Mouse (Mus musculus): ENCODE data around the gene Pear1. TPM values are rescaled to one million over a fixed set of nuclear protein-coding genes. Genes with fewer than 3 reads are reported as not detected.

Pear1 gene
- polyA plus RNA-seq, 1 experiment from 2014 or later: 13.1 TPM

DNA sequence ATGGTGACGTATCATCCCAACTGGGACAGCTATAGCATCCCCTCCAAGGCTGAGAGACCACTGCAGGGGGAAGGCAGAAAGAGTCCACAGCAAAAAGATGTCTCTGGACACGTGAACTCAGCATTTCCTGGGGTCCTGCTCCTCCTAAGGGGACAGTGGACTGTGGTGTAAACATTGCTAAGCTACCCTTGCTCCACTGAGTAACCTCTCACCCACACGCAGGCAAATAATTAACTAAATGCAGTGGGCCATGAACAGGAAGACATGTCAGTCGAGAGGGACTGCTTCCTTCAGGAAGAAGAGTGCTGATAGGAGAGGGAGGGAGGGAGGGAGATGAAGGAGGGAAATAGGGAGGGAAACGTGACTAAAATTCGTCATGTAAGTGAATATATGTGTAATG lies 53.0 kb downstream of the Pear1 start:
- WGBS: 44% methylated on average over 6 of the region's 6 CpGs
- Histone ChIP-seq H3K36me3 (no peaks in the 10 kb centered on the region), H3K9ac (no peak overlapping the region), H3K4me1 (replicated peaks) (peaks cover 27% of the 10 kb centered on the region), H3K4me2 (no peak overlapping the region), H3K27ac (replicated peaks) (no peak overlapping the region), H3K4me3 (no peak overlapping the region), H3K27me3 (peaks cover 43% of the 10 kb centered on the region), H3K9me3 (no peaks in the 10 kb centered on the region)
- no peak for ATAC-seq (ENCODE audit: low read depth)

DNA sequence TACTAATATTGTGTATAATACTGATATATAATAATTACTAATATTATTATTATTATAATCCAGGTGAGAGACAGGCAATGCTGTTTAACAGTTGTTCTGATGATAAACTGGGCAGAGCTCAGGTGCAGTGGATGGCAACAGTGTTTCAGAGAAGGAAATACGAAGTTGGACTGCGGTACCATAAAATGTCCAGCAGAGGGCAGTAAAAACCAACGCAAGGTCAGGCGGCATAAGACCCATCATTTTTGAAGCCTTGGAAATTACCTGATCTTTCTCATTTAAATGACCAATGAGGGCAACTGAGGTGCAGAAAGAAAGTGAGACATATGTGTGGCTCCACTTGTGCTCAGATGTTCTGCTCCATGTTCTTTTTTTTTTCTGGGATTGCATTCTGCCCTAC lies 53.8 kb downstream of the Pear1 start:
- no peaks in the 10 kb centered on the region for H3K36me3 ChIP-seq
- peaks cover 50% of the 10 kb centered on the region for H3K27me3 ChIP-seq

DNA sequence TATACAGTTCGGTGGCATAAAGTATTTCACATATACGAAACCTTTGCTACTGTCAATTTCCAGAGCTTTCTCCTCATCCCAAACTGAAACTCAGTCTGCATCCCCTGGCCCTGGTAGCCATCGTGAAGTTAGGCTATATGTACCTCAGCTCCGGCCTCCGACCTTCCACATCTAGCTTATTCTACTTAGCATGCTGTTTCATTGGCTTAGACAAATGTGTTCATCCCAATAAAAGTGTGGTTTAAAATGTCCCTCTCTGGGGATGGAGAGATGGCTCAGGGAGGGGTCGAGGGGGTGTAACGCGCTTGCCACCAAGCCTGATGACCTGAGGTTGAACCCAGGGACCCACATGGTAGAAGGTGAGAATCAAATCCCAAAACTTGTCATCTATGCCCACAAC lies 54.6 kb downstream of the Pear1 start:
- Histone ChIP-seq H3K9ac (no peak overlapping the region), H3K4me2 (no peak overlapping the region), H3K36me3 (no peaks in the 10 kb centered on the region), H3K27ac (replicated peaks) (no peak overlapping the region), H3K9me3 (no peaks in the 10 kb centered on the region), H3K27me3 (peaks cover 57% of the 10 kb centered on the region), H3K4me3 (no peak overlapping the region), H3K4me1 (replicated peaks) (peaks cover 29% of the 10 kb centered on the region)
- ATAC-seq (ENCODE audit: low read depth): no peak
- 77% methylated on average over 8 of the region's 8 CpGs for WGBS

More for the DNA sequence above, 53.8 kb downstream of the Pear1 start:
- Histone ChIP-seq H3K27ac (replicated peaks) (no peak overlapping the region), H3K4me2 (no peak overlapping the region), H3K9me3 (no peaks in the 10 kb centered on the region), H3K4me1 (replicated peaks) (peaks cover 22% of the 10 kb centered on the region), H3K4me3 (no peak overlapping the region), H3K9ac (no peak overlapping the region)
- 0% methylated on average over 4 of the region's 4 CpGs for WGBS
- no peak for ATAC-seq (ENCODE audit: low read depth)

DNA sequence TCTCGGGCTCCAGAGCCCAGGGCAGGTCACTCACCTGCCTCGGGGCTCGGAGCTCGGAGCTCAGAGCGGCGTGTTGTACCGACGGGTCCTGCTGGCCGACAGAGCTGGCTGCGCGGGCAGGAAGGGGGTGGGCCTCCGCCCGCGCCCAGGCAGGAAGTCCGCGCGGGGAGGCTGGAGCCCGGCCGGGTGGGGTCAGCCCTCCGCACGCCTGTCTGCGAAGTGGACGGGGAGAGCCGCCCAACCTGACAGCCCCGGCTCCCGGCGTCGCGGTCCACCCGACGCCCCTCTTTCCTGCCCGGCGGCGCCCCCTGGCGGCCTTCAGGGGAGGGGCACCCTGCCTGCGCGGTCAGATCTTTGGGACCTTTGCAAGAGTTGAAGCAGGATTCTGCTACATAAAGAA lies 55.3 kb downstream of the Pear1 start:
- H3K27ac ChIP-seq (replicated peaks): peak overlapping the region; percentile 46
- ATAC-seq (ENCODE audit: low read depth): no peak
- WGBS: 1% methylated on average over 36 of the region's 37 CpGs
- peak overlapping the region; percentile 61 for H3K9ac ChIP-seq
- H3K27me3 ChIP-seq: peaks cover 59% of the 10 kb centered on the region
- H3K4me3 ChIP-seq: peak overlapping the region; percentile 36
- no peaks in the 10 kb centered on the region for H3K36me3 ChIP-seq
- H3K4me1 ChIP-seq (replicated peaks): peaks cover 34% of the 10 kb centered on the region
- no peaks in the 10 kb centered on the region for H3K9me3 ChIP-seq
- peak overlapping the region; percentile 49 for H3K4me2 ChIP-seq

DNA sequence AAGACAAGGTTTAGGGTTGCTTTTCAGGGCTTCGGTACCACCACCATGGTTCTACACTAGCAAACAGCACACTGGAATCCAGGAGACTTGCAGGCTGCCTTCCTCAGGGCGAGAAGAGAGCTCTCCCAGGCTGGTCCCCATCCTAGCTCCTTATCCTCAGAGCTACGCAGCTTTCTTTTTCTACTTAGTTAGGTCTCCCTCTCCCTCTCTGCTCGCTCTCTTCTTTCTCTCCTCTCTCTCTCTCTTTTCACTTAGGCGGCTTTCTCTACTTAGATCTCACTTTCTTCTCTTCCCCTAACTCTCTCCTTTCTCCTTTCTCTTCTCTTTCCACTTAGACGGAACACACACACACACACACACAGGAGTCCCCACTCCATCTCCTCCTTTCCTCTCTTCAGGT lies 55.7 kb downstream of the Pear1 start:
- Histone ChIP-seq H3K4me2 (peak overlapping the region; percentile 49), H3K27me3 (peaks cover 59% of the 10 kb centered on the region), H3K9me3 (no peaks in the 10 kb centered on the region), H3K4me3 (peak overlapping the region; percentile 36), H3K27ac (replicated peaks) (peak overlapping the region; percentile 46), H3K9ac (peak overlapping the region; percentile 61), H3K36me3 (no peaks in the 10 kb centered on the region), H3K4me1 (replicated peaks) (peaks cover 38% of the 10 kb centered on the region)
- WGBS: 52% methylated on average over 6 of the region's 6 CpGs
- ATAC-seq (ENCODE audit: low read depth): no peak

DNA sequence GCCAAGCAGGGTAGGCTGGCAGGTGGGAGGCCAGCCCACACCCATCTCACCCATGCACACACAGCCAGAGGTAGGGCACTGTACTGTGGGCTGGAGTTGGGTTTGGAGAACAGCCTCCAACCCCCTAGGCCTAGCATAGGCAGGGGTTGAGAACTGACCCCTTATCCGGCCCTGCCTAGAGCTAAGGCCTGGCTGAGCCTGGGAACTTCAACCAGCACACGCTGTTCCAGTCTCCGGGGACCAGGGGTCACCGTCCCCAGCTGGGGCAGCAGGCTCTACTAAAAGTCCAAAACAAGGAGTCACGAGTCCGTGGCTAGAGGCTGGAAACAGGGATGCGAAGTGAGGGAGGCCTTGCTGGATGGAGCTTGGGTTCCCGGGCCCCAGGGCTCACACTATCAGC lies 56.3 kb downstream of the Pear1 start:
- peaks cover 40% of the 10 kb centered on the region for H3K4me1 ChIP-seq (replicated peaks)
- H3K36me3 ChIP-seq: no peaks in the 10 kb centered on the region
- no peak for ATAC-seq (ENCODE audit: low read depth)
- peak overlapping the region; percentile 46; the same call in 1 of the 2 replicates for H3K27ac ChIP-seq (replicated peaks)
- no peaks in the 10 kb centered on the region for H3K9me3 ChIP-seq
- peak overlapping the region; percentile 61 for H3K9ac ChIP-seq
- WGBS: 67% methylated on average over 8 of the region's 8 CpGs
- peak overlapping the region; percentile 49 for H3K4me2 ChIP-seq
- H3K27me3 ChIP-seq: peaks cover 59% of the 10 kb centered on the region
- peak overlapping the region; percentile 36 for H3K4me3 ChIP-seq

DNA sequence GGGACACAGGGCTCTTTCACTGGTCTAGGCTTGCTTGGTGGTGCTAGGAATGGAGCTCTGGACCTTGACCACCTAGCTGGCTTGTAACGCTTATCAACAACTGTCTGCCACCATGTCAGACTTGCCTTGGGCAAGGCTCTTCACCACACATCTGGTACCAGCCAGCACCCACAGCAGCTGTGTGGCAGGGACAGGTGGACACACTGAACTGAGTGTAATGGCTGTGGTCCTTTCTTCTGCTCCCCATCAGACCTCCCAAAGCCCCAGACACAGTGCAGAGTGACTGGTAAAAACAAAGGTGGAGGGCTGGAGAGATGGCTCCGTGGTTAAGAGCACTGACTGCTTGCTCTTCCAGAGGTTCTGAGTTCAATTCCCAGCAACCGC lies 57.8 kb downstream of the Pear1 start:
- Histone ChIP-seq H3K4me3 (no peak overlapping the region), H3K9ac (no peak overlapping the region), H3K9me3 (no peaks in the 10 kb centered on the region), H3K36me3 (no peaks in the 10 kb centered on the region), H3K4me2 (0 out of 2 replicates have a peak overlapping the region, but pooled peaks have one; percentile 39), H3K4me1 (replicated peaks) (peaks cover 34% of the 10 kb centered on the region), H3K27me3 (peaks cover 52% of the 10 kb centered on the region), H3K27ac (replicated peaks) (peak overlapping the region; percentile 67)
- WGBS: 87% methylated on average over 3 of the region's 3 CpGs
- no peak for ATAC-seq (ENCODE audit: low read depth)

DNA sequence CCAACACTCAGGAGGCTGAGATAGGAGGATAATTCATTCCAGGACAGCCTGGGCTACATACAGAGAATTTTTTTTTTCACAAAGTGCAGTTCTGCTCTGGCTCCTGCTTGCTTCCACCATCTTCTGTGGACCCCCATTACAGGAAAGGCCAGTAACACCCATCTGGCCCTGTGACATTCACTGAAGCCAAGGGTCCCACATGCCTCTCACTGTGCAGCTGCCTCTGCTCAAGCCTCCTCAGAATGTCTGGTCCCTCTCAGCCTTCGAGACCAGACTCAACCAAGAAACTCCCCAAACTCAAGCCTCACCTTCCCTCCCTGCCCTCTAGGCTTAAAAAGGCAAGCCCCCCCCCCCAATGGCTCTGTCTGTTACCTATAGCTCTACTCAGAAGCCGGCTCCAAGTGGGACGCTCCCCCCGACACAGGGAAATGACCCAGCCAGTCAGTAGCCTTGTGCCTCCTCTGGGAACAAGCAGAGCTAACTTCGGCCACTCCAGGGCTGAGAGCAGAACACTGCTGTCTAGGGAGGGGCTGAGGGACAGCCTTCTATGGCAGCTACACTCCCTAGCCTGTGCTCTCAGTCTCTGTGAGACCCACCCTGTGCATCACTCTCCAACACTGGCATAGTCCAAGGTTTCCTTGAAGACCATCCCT lies 58.3 kb downstream of the Pear1 start:
- peak overlapping the region; percentile 49; the same call in 1 of the 2 replicates for H3K9ac ChIP-seq
- no peaks in the 10 kb centered on the region for H3K9me3 ChIP-seq
- no peaks in the 10 kb centered on the region for H3K36me3 ChIP-seq
- H3K27ac ChIP-seq (replicated peaks): peak overlapping the region; percentile 67
- H3K27me3 ChIP-seq: peaks cover 52% of the 10 kb centered on the region
- peaks cover 30% of the 10 kb centered on the region for H3K4me1 ChIP-seq (replicated peaks)
- WGBS: 71% methylated on average over 5 of the region's 5 CpGs
- ATAC-seq (ENCODE audit: low read depth): no peak
- no peak overlapping the region for H3K4me3 ChIP-seq
- peak overlapping the region; percentile 39; the same call in 1 of the 2 replicates for H3K4me2 ChIP-seq

DNA sequence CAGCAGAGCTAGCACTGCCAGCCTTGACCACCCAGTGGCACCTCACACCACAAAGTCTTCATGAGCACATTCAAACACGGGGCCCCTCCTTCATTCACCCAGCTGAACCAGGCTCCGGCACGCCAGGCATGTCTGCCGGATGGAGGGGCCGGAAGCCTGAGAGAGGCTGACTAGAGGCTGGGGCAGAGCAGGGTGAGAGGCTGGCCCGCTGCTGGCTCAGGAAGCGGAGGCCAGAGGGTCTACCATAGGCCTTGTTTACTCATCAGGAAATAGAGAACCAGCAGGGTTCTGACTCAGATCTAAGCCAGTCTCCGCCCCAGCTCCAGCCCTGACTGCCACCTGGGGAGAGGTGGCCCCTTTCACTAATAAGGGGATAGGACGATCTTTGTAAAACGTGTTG lies 59.0 kb downstream of the Pear1 start:
- Histone ChIP-seq H3K4me2 (peak overlapping the region; percentile 39), H3K4me3 (no peak overlapping the region), H3K27me3 (peaks cover 52% of the 10 kb centered on the region), H3K36me3 (no peaks in the 10 kb centered on the region), H3K9me3 (no peaks in the 10 kb centered on the region), H3K4me1 (replicated peaks) (peaks cover 30% of the 10 kb centered on the region), H3K9ac (peak overlapping the region; percentile 49), H3K27ac (replicated peaks) (peak overlapping the region; percentile 67)
- WGBS: 20% methylated on average over 10 of the region's 10 CpGs
- no peak for ATAC-seq (ENCODE audit: low read depth)

DNA sequence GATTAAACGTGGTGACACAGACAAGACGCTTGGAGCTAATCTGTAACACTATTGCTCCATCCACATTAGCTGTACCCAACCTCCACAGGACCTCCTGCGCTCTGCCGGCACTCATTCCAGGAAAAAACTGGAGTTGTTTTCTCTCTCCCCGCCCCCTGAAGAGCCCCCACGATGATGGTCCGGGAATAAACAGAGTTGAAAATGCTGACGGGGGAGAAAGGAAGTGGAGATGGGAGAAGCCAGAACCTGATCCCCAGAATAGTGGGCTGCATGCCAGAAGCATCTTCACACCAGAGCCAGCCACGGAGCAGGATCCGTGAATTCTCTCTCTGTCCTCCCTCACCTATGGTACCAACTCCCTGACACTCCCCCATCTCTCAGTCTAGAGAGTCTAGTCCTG lies 59.6 kb downstream of the Pear1 start:
- Histone ChIP-seq H3K27ac (replicated peaks) (peak overlapping the region; percentile 67), H3K4me3 (no peak overlapping the region), H3K4me2 (peak overlapping the region; percentile 39), H3K9ac (peak overlapping the region; percentile 49), H3K4me1 (replicated peaks) (peaks cover 30% of the 10 kb centered on the region), H3K36me3 (no peaks in the 10 kb centered on the region), H3K9me3 (no peaks in the 10 kb centered on the region), H3K27me3 (peaks cover 47% of the 10 kb centered on the region)
- WGBS: 36% methylated on average over 10 of the region's 10 CpGs
- no peak for ATAC-seq (ENCODE audit: low read depth)

DNA sequence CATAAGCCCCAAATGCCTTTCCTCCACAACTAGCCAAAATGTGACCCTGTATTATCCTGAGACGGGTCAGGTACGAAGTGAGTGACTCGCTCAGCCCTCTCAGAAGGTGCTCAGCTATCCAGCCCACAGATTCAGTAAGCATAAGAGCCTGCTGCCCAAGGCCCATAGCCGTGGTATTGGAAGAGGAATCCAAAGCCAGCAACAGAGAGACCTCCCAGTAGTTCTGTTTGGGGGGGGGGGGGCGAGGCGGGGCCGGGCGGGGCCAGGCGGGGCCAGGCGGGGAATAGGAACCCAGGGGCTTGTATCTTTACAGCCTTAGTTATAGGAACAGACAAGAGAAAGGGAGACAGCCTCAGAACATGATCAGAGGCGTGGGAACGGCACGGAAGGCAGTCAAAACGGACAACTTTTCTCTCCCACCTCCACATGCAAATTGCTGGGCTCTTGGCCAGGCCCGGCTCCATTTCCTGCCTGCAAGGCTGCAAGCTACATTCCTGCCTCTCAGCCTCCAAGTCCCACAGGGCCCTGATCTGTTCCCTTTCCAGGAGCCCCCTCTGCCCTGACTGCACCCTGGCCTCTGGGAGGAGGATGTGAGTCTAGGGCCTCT lies 60.3 kb downstream of the Pear1 start:
- Histone ChIP-seq H3K4me2 (peak overlapping the region; percentile 39), H3K27ac (replicated peaks) (peak overlapping the region; percentile 67), H3K9me3 (no peaks in the 10 kb centered on the region), H3K36me3 (no peaks in the 10 kb centered on the region), H3K27me3 (peaks cover 40% of the 10 kb centered on the region), H3K4me1 (replicated peaks) (peaks cover 28% of the 10 kb centered on the region), H3K4me3 (no peak overlapping the region), H3K9ac (peak overlapping the region; percentile 50)
- ATAC-seq (ENCODE audit: low read depth): peak; percentile 35; the same call in 1 of the 2 replicates
- 15% methylated on average over 15 of the region's 15 CpGs for WGBS

DNA sequence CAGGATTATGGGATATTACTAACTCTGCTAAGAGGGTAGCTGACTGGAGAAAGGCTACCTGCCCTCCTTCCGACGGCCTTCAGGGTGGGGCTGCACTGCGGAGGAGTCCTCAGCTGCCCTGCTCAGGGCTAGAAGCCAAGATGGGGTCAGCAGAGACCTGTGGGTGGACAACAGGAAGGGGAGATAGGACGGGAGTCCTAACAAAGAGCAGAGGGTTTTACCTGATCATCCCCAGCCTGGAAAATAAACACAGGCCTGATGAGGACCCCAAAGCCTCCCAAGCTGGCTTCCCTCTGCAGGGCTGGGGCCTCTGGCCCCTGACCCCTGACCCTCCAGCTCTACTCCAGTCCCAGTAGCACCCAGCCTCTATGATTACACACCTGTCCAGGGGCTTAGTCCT lies 60.9 kb downstream of the Pear1 start:
- H3K4me2 ChIP-seq: peak overlapping the region; percentile 39; the same call in 1 of the 2 replicates

More for the DNA sequence above, 60.9 kb downstream of the Pear1 start:
- Histone ChIP-seq H3K4me1 (replicated peaks) (peaks cover 27% of the 10 kb centered on the region), H3K4me3 (no peak overlapping the region), H3K27ac (replicated peaks) (peak overlapping the region; percentile 67), H3K27me3 (peaks cover 34% of the 10 kb centered on the region), H3K9ac (no peak overlapping the region), H3K9me3 (no peaks in the 10 kb centered on the region), H3K36me3 (no peaks in the 10 kb centered on the region)
- ATAC-seq (ENCODE audit: low read depth): no peak
- 59% methylated on average over 4 of the region's 4 CpGs for WGBS

Measured in neural tube, embryonic 13.5 days (tissue).